Mouse (Mus musculus): Measurements from ENCODE around the gene Tbx19.

Gene Tbx19

GRCm38 (mm10) chr1:165160723-165161405 lies at the start of gene Tbx19:
Tbx19 (minus strand) TSS chr1:165160773.
- DNase-seq: no peak

GRCm38 (mm10) chr1:165205591-165205990 lies 45.0 kb upstream of the Tbx19 start:
- no peak for DNase-seq

- no peak for DNase-seq
These were observed 43.0 kb upstream of the Tbx19 start for GRCm38 (mm10) chr1:165203488-165204035.

GRCm38 (mm10) chr1:165201445-165202012 lies 41.0 kb upstream of the Tbx19 start:
- DNase-seq: no peak

- no peak for DNase-seq
These were observed 40.2 kb upstream of the Tbx19 start for GRCm38 (mm10) chr1:165200748-165201147.

GRCm38 (mm10) chr1:165199639-165200038 lies 39.1 kb upstream of the Tbx19 start:
- DNase-seq: no peak

GRCm38 (mm10) chr1:165198951-165199350 lies 38.4 kb upstream of the Tbx19 start:
- no peak for DNase-seq

- DNase-seq: no peak
These were observed 37.3 kb upstream of the Tbx19 start for GRCm38 (mm10) chr1:165197875-165198274.

- DNase-seq: no peak
These were observed 34.9 kb upstream of the Tbx19 start for GRCm38 (mm10) chr1:165195396-165195960.

- no peak for DNase-seq
These were observed 34.1 kb upstream of the Tbx19 start for GRCm38 (mm10) chr1:165194662-165195013.

GRCm38 (mm10) chr1:165193880-165194661 lies 33.5 kb upstream of the Tbx19 start, which contains the start of gene Sft2d2:
Sft2d2 (minus strand) TSS chr1:165194438.
- DNase-seq: peak; percentile 91

- no peak for DNase-seq
These were observed 32.9 kb upstream of the Tbx19 start for GRCm38 (mm10) chr1:165193426-165193825.

GRCm38 (mm10) chr1:165192714-165193264 lies 32.2 kb upstream of the Tbx19 start:
- DNase-seq: no peak

- DNase-seq: no peak
These were observed 31.5 kb upstream of the Tbx19 start for GRCm38 (mm10) chr1:165192102-165192501.

- DNase-seq: no peak
These were observed 31.0 kb upstream of the Tbx19 start for GRCm38 (mm10) chr1:165191611-165192010.

GRCm38 (mm10) chr1:165190571-165191273 lies 30.1 kb upstream of the Tbx19 start:
- no peak for DNase-seq

GRCm38 (mm10) chr1:165190068-165190467 lies 29.5 kb upstream of the Tbx19 start:
- DNase-seq: no peak

- no peak for DNase-seq
These were observed 28.4 kb upstream of the Tbx19 start for GRCm38 (mm10) chr1:165188806-165189580.

- DNase-seq: no peak
These were observed 26.8 kb upstream of the Tbx19 start for GRCm38 (mm10) chr1:165187357-165187756.

- no peak for DNase-seq
These were observed 25.9 kb upstream of the Tbx19 start for GRCm38 (mm10) chr1:165186491-165186890.

GRCm38 (mm10) chr1:165185116-165185515 lies 24.5 kb upstream of the Tbx19 start:
- DNase-seq: no peak

GRCm38 (mm10) chr1:165184178-165184577 lies 23.6 kb upstream of the Tbx19 start:
- no peak for DNase-seq
